Mouse (Mus musculus): ENCODE results near the gene Vapb. TPM values are rescaled to one million over a fixed set of nuclear protein-coding genes. Genes with fewer than 3 reads are reported as not detected.

Gene Vapb
- polyA plus RNA-seq, 1 experiment from 2014 or later: 19.2 TPM

Small RNA genes within 50 kb of the gene (microRNA-seq; reads per million reads assigned to microRNA genes)
- not detected for gene Mir6340

Other genes starting within 250 kb of the Vapb start
- gene 1700021F07Rik, start 214.9 kb upstream of the Vapb start, polyA plus RNA-seq (2015; fragmentation: Nextera tagmentation; extraction: Ambion mirVana): not detected in 2 replicates
- not detected in 2 replicates for gene Ankrd60, start 159.1 kb upstream of the Vapb start, polyA plus RNA-seq (2015; fragmentation: Nextera tagmentation; extraction: Ambion mirVana)
- gene Rab22a, start 77.8 kb upstream of the Vapb start, polyA plus RNA-seq (2015; fragmentation: Nextera tagmentation; extraction: Ambion mirVana): 29.7 and 34.1 TPM in 2 replicates
- not detected in 2 replicates for gene 1700010B08Rik, start 18.1 kb upstream of the Vapb start, polyA plus RNA-seq (2015; fragmentation: Nextera tagmentation; extraction: Ambion mirVana)

All from lung, embryonic 16.5 days (tissue).